Mouse (Mus musculus): ENCODE results near the gene Pa2g4.

Pa2g4 gene

DNA sequence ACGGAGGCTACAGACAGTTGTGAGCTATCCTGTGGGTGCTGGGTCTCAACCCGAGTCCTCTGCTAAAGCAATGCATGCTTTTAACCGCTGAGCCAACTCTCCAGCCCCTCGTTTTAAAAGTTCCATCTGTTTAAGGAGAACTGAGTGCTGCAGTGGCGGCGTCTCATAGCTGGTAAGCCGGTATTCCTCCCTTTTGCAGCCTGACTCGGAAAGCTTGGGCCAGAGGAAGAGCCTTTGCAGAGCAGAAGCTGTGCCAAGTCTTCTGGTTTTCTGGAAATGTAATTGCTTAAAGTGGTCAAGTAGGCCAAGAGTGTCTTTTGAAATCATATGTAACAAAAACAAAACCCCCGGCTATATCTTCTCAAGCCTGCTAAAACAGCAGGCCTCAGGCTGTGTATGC is 57.5 kb downstream of the Pa2g4 start:
- in situ Hi-C loops (cut with MboI; ENCODE audit: low sequenced_read_pairs): no loop called here

Measured in CH12F3 (cell line).